Mouse (Mus musculus) liver, adult 2 months (tissue): Measurements from ENCODE around the gene Adgra1. TPM values are rescaled to one million over a fixed set of nuclear protein-coding genes. Genes with fewer than 3 reads are reported as not detected.
A peak's percentile ranks its signal among the peaks of the same experiment; 100 is the strongest.

Source experiments
- DNase-seq: peaks from one replicate; pipeline ENCODE4 v3.0.0-alpha.2; 2011; ENCODE audit warnings: low read depth, low spot score; ENCODE audit errors: extremely low read depth
- H3K27ac ChIP-seq: fragments of 200-500 bp; replicated peaks from 2 replicates; pipeline ENCODE4 v1.5.1; 2012; ENCODE audit warnings: low read depth, mild to moderate bottlenecking, control low read depth, inconsistent platforms, low read length; ENCODE audit not compliant: insufficient read depth
- H3K27me3 ChIP-seq: fragments of 200-500 bp; 2 replicates; pipeline ENCODE4 v1.6.1; 2012; ENCODE audit warnings: mild to moderate bottlenecking, moderate library complexity, low read length, inconsistent platforms; ENCODE audit not compliant: control insufficient read depth, insufficient read depth
- H3K36me3 ChIP-seq: fragments of 200-500 bp; 2 replicates; pipeline ENCODE4 v1.6.1; 2012; ENCODE audit warnings: low read length, inconsistent platforms; ENCODE audit not compliant: control insufficient read depth, insufficient read depth
- H3K4me1 ChIP-seq: fragments of 200-500 bp; 2 replicates; pipeline ENCODE4 v1.6.1; 2011; ENCODE audit warnings: low read length; ENCODE audit not compliant: control insufficient read depth, insufficient read depth
- H3K4me3 ChIP-seq: fragments of 200-500 bp; 2 replicates; pipeline ENCODE4 v1.5.1; 2011; ENCODE audit warnings: low read depth, mild to moderate bottlenecking, control low read depth, low read length, moderate library complexity; ENCODE audit not compliant: insufficient read depth
- H3K79me2 ChIP-seq: fragments of 200-500 bp; 2 replicates; pipeline ENCODE4 v1.6.1; 2012; ENCODE audit warnings: inconsistent platforms, mild to moderate bottlenecking, low read length, moderate library complexity; ENCODE audit not compliant: control insufficient read depth, insufficient read depth
- H3K9ac ChIP-seq: fragments of 200-500 bp; 2 replicates; pipeline ENCODE4 v1.6.1; 2012; ENCODE audit warnings: low read depth, mild to moderate bottlenecking, control low read depth, inconsistent platforms, low read length
- CTCF ChIP-seq: fragments of 200-500 bp; IDR thresholded peaks from 2 replicates; pipeline ENCODE4 v1.5.1; 2011; ENCODE audit warnings: low read depth, low read length, control low read depth
- POLR2A ChIP-seq: fragments of 200-500 bp; IDR thresholded peaks from 2 replicates; pipeline ENCODE4 v1.6.1; 2011; ENCODE audit warnings: low read length, control low read depth; ENCODE audit not compliant: insufficient read depth; ENCODE audit errors: extremely low read depth
- WGBS: fragments of 180-500 bp; shearing (Covaris S2); methylation state at CpG from one replicate; pipeline ENCODE4 v1.1.7; 2018; 5-methylcytosine and 5-hydroxymethylcytosine counted together
- polyA plus RNA-seq: library from polyadenylated mRNA; depleted of rRNA; stranded (reverse); fragments of >200 nt; gene quantifications from 2 replicates; pipeline ENCODE4 v1.2.3, GENCODE M21; 2012
- total RNA-seq: library from RNA; depleted of rRNA; stranded (reverse); fragments of >200 nt; gene quantifications from 2 replicates; pipeline ENCODE4 v1.2.3, GENCODE M21; 2014

Adgra1 gene
- total and polyA plus RNA-seq, 2 experiments = not detected

GRCm38 (mm10) chr7:139900896-139901295 lies 66.9 kb downstream of the Adgra1 start:
- H3K4me3 ChIP-seq = no peak overlapping the region
- H3K27ac ChIP-seq = no peak overlapping the region
- H3K79me2 ChIP-seq = no peaks in the 10 kb centered on the region
- no peaks in the 10 kb centered on the region for H3K36me3 ChIP-seq
- H3K9ac ChIP-seq = no peak overlapping the region
- H3K27me3 ChIP-seq = no peaks in the 10 kb centered on the region
- no peaks in the 10 kb centered on the region for H3K4me1 ChIP-seq
- TF ChIP-seq POLR2A = no peak
- TF ChIP-seq CTCF = no peak
- no peak for DNase-seq
- WGBS = 73% methylated on average over 6 of the region's 6 CpGs

- no peak for DNase-seq
- no peak overlapping the region for H3K9ac ChIP-seq
- no peak overlapping the region for H3K27ac ChIP-seq
- no peak overlapping the region for H3K4me3 ChIP-seq
- WGBS = 29% methylated on average over 1 of the region's 1 CpGs
- no peak for TF ChIP-seq POLR2A
- TF ChIP-seq CTCF = no peak
- no peaks in the 10 kb centered on the region for H3K4me1 ChIP-seq
- no peaks in the 10 kb centered on the region for H3K79me2 ChIP-seq
- 0 out of 2 replicates have a peak, but pooled peaks cover 2% of the 10 kb centered on the region for H3K27me3 ChIP-seq
- no peaks in the 10 kb centered on the region for H3K36me3 ChIP-seq
These were observed 68.0 kb downstream of the Adgra1 start for GRCm38 (mm10) chr7:139901981-139902380.

- Histone ChIP-seq H3K27ac (no peak overlapping the region), H3K9ac (no peak overlapping the region), H3K27me3 (0 out of 2 replicates have a peak, but pooled peaks cover 2% of the 10 kb centered on the region), H3K79me2 (no peaks in the 10 kb centered on the region), H3K4me3 (no peak overlapping the region), H3K36me3 (no peaks in the 10 kb centered on the region), H3K4me1 (no peaks in the 10 kb centered on the region)
- WGBS = 18% methylated on average over 6 of the region's 6 CpGs
- no peak for TF ChIP-seq CTCF
- no peak for TF ChIP-seq POLR2A
- no peak for DNase-seq
These were observed 71.3 kb downstream of the Adgra1 start for GRCm38 (mm10) chr7:139905261-139905660.

- Histone ChIP-seq H3K4me3 (no peak overlapping the region), H3K36me3 (no peaks in the 10 kb centered on the region), H3K9ac (no peak overlapping the region), H3K27ac (no peak overlapping the region), H3K27me3 (0 out of 2 replicates have a peak, but pooled peaks cover 2% of the 10 kb centered on the region), H3K79me2 (no peaks in the 10 kb centered on the region), H3K4me1 (no peaks in the 10 kb centered on the region)
- peak; percentile 32; the same call in 1 of the 2 replicates for TF ChIP-seq CTCF
- TF ChIP-seq POLR2A = no peak
- WGBS = 5% methylated on average over 6 of the region's 6 CpGs
- DNase-seq = peak; percentile 1
These were observed 71.7 kb downstream of the Adgra1 start for GRCm38 (mm10) chr7:139905661-139906060.

- H3K4me3 ChIP-seq = no peak overlapping the region
- no peak overlapping the region for H3K27ac ChIP-seq
- no peak for DNase-seq
- H3K27me3 ChIP-seq = 0 out of 2 replicates have a peak, but pooled peaks cover 2% of the 10 kb centered on the region
- H3K79me2 ChIP-seq = no peaks in the 10 kb centered on the region
- 87% methylated on average over 5 of the region's 5 CpGs for WGBS
- TF ChIP-seq POLR2A (no peak), CTCF (no peak)
- H3K9ac ChIP-seq = no peak overlapping the region
- H3K4me1 ChIP-seq = no peaks in the 10 kb centered on the region
- no peaks in the 10 kb centered on the region for H3K36me3 ChIP-seq
These were observed 74.2 kb downstream of the Adgra1 start for GRCm38 (mm10) chr7:139908176-139908575.

GRCm38 (mm10) chr7:139909469-139909868 lies 75.5 kb downstream of the Adgra1 start:
- Histone ChIP-seq H3K9ac (no peak overlapping the region), H3K36me3 (no peaks in the 10 kb centered on the region), H3K79me2 (no peaks in the 10 kb centered on the region), H3K4me1 (no peaks in the 10 kb centered on the region), H3K27ac (no peak overlapping the region), H3K27me3 (0 out of 2 replicates have a peak, but pooled peaks cover 5% of the 10 kb centered on the region), H3K4me3 (no peak overlapping the region)
- no peak for DNase-seq
- WGBS = 63% methylated on average over 6 of the region's 6 CpGs
- no peak for TF ChIP-seq POLR2A
- no peak for TF ChIP-seq CTCF
